Mouse (Mus musculus) CH12.LX (cell line): ENCODE results near the gene Pnpla6. TPM values are rescaled to one million over a fixed set of nuclear protein-coding genes. Genes with fewer than 3 reads are reported as not detected.

Source experiments
- DNase-seq: peaks from one replicate; pipeline ENCODE4 v3.0.0-alpha.2; 2013; ENCODE audit errors: extremely low read depth
- H3K27ac ChIP-seq: 2 replicates; pipeline ENCODE4 v1.5.1; 2012; ENCODE audit warnings: low read depth, mild to moderate bottlenecking, control low read depth, moderate library complexity; ENCODE audit not compliant: insufficient read depth
- H3K27me3 ChIP-seq: replicated peaks from 2 replicates; pipeline ENCODE3; 2012; ENCODE audit warnings: inconsistent platforms
- H3K36me3 ChIP-seq, 2 experiments: replicated peaks in 1 of 2; 2 replicates each; pipeline versions ENCODE3 to v1.6.1; 2012; ENCODE audit warnings: inconsistent platforms in 1 of 2, low read length in 1 of 2, mild to moderate bottlenecking in 1 of 2, mixed read lengths in 1 of 2, moderate library complexity in 1 of 2; ENCODE audit not compliant: control insufficient read depth in 1 of 2, insufficient read depth in 1 of 2
- H3K4me1 ChIP-seq, 2 experiments: 2 replicates each; pipeline ENCODE4 v1.6.1; 2012; ENCODE audit warnings: inconsistent platforms in 1 of 2, moderate library complexity in 1 of 2; ENCODE audit not compliant: insufficient read depth in 2 of 2, control insufficient read depth in 1 of 2
- H3K4me2 ChIP-seq: 2 replicates; pipeline ENCODE4 v1.6.1; 2012; ENCODE audit warnings: low read depth, mild to moderate bottlenecking, control low read depth; ENCODE audit not compliant: poor library complexity, insufficient read depth, severe bottlenecking
- H3K4me3 ChIP-seq, 3 experiments: fragments of 150-350 bp in 1 of 3; sonication (generic) in 1 of 3; replicated peaks in 1 of 3; 2 replicates each; pipeline versions ENCODE3 to v1.5.1; 2011 to 2012; ENCODE audit warnings: low read depth in 2 of 3, low read length in 2 of 3, mild to moderate bottlenecking in 2 of 3, moderate library complexity in 2 of 3, control low read depth in 1 of 3, improper control_type of control experiment in 1 of 3, inconsistent platforms in 1 of 3, mixed read lengths in 1 of 3; ENCODE audit not compliant: poor library complexity in 1 of 3
- H3K79me2 ChIP-seq: replicated peaks from 2 replicates; pipeline ENCODE4 v1.6.1; 2012; ENCODE audit warnings: mild to moderate bottlenecking, moderate library complexity; ENCODE audit not compliant: control insufficient read depth, poor library complexity, insufficient read depth, severe bottlenecking; ENCODE audit errors: extremely low read depth
- H3K9ac ChIP-seq: 2 replicates; pipeline ENCODE4 v1.6.1; 2012; ENCODE audit warnings: low read depth, mild to moderate bottlenecking, control low read depth, moderate library complexity; ENCODE audit not compliant: insufficient read depth
- H3K9me3 ChIP-seq: replicated peaks from 2 replicates; pipeline ENCODE3; 2012; ENCODE audit warnings: low read length, inconsistent platforms, mixed read lengths
- BHLHE40 ChIP-seq: IDR thresholded peaks from 2 replicates; pipeline ENCODE4 v1.6.1; 2011; ENCODE audit warnings: mild to moderate bottlenecking, low read depth, low read length, improper control_type of control experiment
- CHD2 ChIP-seq: IDR thresholded peaks from 2 replicates; pipeline ENCODE4 v1.6.1; 2011; ENCODE audit warnings: low read length, improper control_type of control experiment
- CTCF ChIP-seq, 2 experiments: IDR thresholded peaks in 1 of 2; conservative IDR thresholded peaks in 1 of 2; 2 replicates each; pipeline ENCODE4 v1.5.1; 2011 to 2012; ENCODE audit warnings: low read depth in 2 of 2, low read length in 2 of 2, improper control_type of control experiment in 1 of 2, inconsistent platforms in 1 of 2, mild to moderate bottlenecking in 1 of 2, moderate library complexity in 1 of 2
- E2F4 ChIP-seq: IDR thresholded peaks from 2 replicates; pipeline ENCODE4 v1.6.1; 2011; ENCODE audit warnings: low read depth, low read length, improper control_type of control experiment; ENCODE audit not compliant: insufficient replicate concordance
- EP300 ChIP-seq: IDR thresholded peaks from 2 replicates; pipeline ENCODE4 v1.6.1; 2011; ENCODE audit warnings: low read length, improper control_type of control experiment
- GABPA ChIP-seq: IDR thresholded peaks from 2 replicates; pipeline ENCODE4 v1.6.1; 2012; ENCODE audit warnings: low read depth, low read length, improper control_type of control experiment, inconsistent platforms; ENCODE audit not compliant: insufficient replicate concordance
- JUN ChIP-seq: IDR thresholded peaks from 2 replicates; pipeline ENCODE4 v1.6.1; 2011; ENCODE audit warnings: low read depth, mild to moderate bottlenecking, low read length, improper control_type of control experiment, moderate library complexity; ENCODE audit not compliant: insufficient read depth
- JUND ChIP-seq: conservative IDR thresholded peaks from 2 replicates; pipeline ENCODE4 v1.6.1; 2011; ENCODE audit warnings: low read depth, low read length, improper control_type of control experiment
- MAX ChIP-seq: IDR thresholded peaks from 2 replicates; pipeline ENCODE4 v1.6.1; 2011; ENCODE audit warnings: low read length, improper control_type of control experiment
- MAZ ChIP-seq: IDR thresholded peaks from 2 replicates; pipeline ENCODE4 v1.6.1; 2012; ENCODE audit warnings: low read depth, mild to moderate bottlenecking, inconsistent platforms, low read length, improper control_type of control experiment, moderate library complexity
- MEF2A ChIP-seq: IDR thresholded peaks from 2 replicates; pipeline ENCODE4 v1.6.1; 2014; ENCODE audit warnings: low read depth, mild to moderate bottlenecking, inconsistent platforms, low read length, improper control_type of control experiment, borderline replicate concordance
- MYC ChIP-seq: IDR thresholded peaks from 2 replicates; pipeline ENCODE4 v1.6.1; 2011; ENCODE audit warnings: low read depth, mild to moderate bottlenecking, improper control_type of control experiment, low read length
- NELFE ChIP-seq: IDR thresholded peaks from 2 replicates; pipeline ENCODE4 v1.6.1; 2011; ENCODE audit warnings: low read depth, low read length, improper control_type of control experiment
- NRF1 ChIP-seq: IDR thresholded peaks from 2 replicates; pipeline ENCODE4 v1.6.1; 2014; ENCODE audit warnings: low read depth, mild to moderate bottlenecking, inconsistent platforms, low read length, improper control_type of control experiment, moderate library complexity
- POLR2A ChIP-seq: IDR thresholded peaks from 2 replicates; pipeline ENCODE4 v1.6.1; 2011; ENCODE audit warnings: low read depth, mild to moderate bottlenecking, improper control_type of control experiment, low read length
- dilution Hi-C: fragments of 300-500 bp; cut with MboI; formaldehyde crosslinking; loops from 2 replicates; pipeline ENCODE4 v1.14.3; 2020; ENCODE audit warnings: low sequenced_read_pairs; ENCODE audit not compliant: extremely low pct_unique_long_range_greater_than_20kb, extremely low pct_ligation_motif_present
- in situ Hi-C: fragments of 300-500 bp; cut with MboI; formaldehyde crosslinking; loops from 3 replicates; pipeline ENCODE4 v1.14.3; 2019; ENCODE audit warnings: low sequenced_read_pairs, low pct_ligation_motif_present, low pct_unique_long_range_greater_than_20kb, mixed read lengths
- polyA plus RNA-seq: library from polyadenylated mRNA; unstranded; fragments of >175 nt; gene quantifications from 2 replicates; pipeline ENCODE4 v1.2.1, GENCODE M21; 2012; ENCODE audit warnings: low read depth; ENCODE audit not compliant: insufficient read length
- total RNA-seq, 2 experiments: library from RNA; depleted of rRNA; stranded (reverse); fragments of 300-350 nt in 1 of 2; fragments of >200 nt in 1 of 2; gene quantifications; 2 replicates each; pipeline ENCODE4 v1.2.3; 2012 to 2014

The Pnpla6 gene
- total and polyA plus RNA-seq, 3 experiments = 12.5 to 39.8 (median 29.6) TPM

DNA sequence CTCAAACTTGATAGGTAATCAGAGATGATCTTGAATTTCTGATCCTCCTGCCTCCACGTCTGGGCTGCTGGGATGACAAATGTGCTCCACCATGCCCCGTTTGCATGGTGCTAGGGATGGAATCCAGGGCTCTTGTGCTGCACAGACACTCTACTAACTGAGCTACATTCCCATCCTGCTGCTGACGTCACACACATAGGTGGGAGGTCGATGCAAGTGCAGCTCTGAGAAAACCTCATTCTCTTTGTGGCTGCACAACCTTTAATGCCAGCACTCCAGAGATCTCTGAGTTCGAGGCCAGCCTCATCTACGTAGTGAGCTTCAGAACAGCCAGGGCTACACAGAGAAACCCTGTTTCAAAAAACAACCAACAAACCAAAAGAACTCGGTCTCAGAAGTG, 24.0 kb downstream of the Pnpla6 start (continued):
- TF ChIP-seq NELFE (no peak), BHLHE40 (no peak), JUN (no peak)
- TF ChIP-seq, all 38 proteins: peak for 0

DNA sequence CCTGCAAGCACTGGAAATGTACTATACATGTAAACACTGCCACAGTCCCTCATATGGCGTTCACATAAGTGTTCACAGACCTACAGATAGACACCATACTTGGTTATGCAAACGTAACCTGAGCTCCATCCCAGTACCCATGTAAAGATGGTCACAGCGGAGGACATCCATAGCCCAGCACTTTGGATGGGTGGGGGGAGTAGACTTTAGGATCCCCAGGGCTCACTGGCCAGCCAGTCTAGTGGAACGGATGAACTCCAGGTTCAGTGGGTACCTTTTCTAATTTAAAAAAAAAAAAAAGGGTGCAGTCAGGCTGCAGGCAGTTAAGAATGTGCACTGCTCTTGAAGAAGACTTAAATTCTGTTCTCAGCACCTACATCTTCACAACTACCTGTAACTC, 24.9 kb downstream of the Pnpla6 start:
- peaks cover 82 to 97% of the 10 kb centered on the region in 2 experiments for H3K36me3 ChIP-seq
- in situ Hi-C loops = no loop called here
- no peak overlapping the region for H3K4me3 ChIP-seq

GRCm38 (mm10) chr8:3546511-3546910, 31.3 kb downstream of the Pnpla6 start:
- no peak for DNase-seq
- TF ChIP-seq CTCF (conservative IDR thresholded peaks at IDR 0.05 in 1 of 2, IDR thresholded peaks at IDR 0.05 in 1 of 2; ENCODE audit: low read depth in 2 of 2, low read length in 2 of 2) (no peak), MEF2A (no peak), NRF1 (no peak), GABPA (no peak), MYC (no peak), POLR2A (no peak), CHD2 (no peak), E2F4 (no peak), EP300 (no peak)
- Histone ChIP-seq H3K9ac (no peak overlapping the region), H3K36me3 (peaks cover 34 to 50% of the 10 kb centered on the region in 2 experiments), H3K4me3 (no peak overlapping the region), H3K4me1 (no peaks in the 10 kb centered on the region), H3K27me3 (no peaks in the 10 kb centered on the region), H3K4me2 (no peak overlapping the region), H3K9me3 (no peaks in the 10 kb centered on the region), H3K79me2 (no peaks in the 10 kb centered on the region), H3K27ac (no peak overlapping the region)
- in situ Hi-C loops (no loop called here), dilution Hi-C loops (no loop called here)

More for the DNA sequence above, 24.9 kb downstream of the Pnpla6 start:
- no peak for DNase-seq
- no peaks in the 10 kb centered on the region for H3K79me2 ChIP-seq
- H3K9me3 ChIP-seq = no peaks in the 10 kb centered on the region
- no peaks in the 10 kb centered on the region for H3K27me3 ChIP-seq
- H3K9ac ChIP-seq = no peak overlapping the region
- H3K4me1 ChIP-seq = peaks cover 0 to 9% of the 10 kb centered on the region in 2 experiments; a peak in 1 of 4 replicates
- no peak overlapping the region for H3K4me2 ChIP-seq
- dilution Hi-C loops = no loop called here
- H3K27ac ChIP-seq = no peak overlapping the region
- TF ChIP-seq MAZ (no peak), MAX (no peak), JUND (no peak)
